Mouse (Mus musculus) heart, adult 9 months (tissue): ENCODE measurements around the gene Tgif1.

ENCODE experiments used
- DNase-seq, 2 experiments: peaks; one replicate each; pipeline ENCODE4 v3.0.0; 2022; ENCODE audit warnings: low spot score in 2 of 2

Gene Tgif1

GRCm38 (mm10) chr17:70808837-70809236 is 44.5 kb downstream of the Tgif1 start:
- DNase-seq, result no peak

GRCm38 (mm10) chr17:70807885-70808284 is 45.5 kb downstream of the Tgif1 start:
- DNase-seq, result no peak

GRCm38 (mm10) chr17:70806600-70806999 is 46.7 kb downstream of the Tgif1 start:
- no peak for DNase-seq

- no peak for DNase-seq
These were observed 47.5 kb downstream of the Tgif1 start for GRCm38 (mm10) chr17:70805866-70806265.

- no peak for DNase-seq
These were observed 51.3 kb downstream of the Tgif1 start for GRCm38 (mm10) chr17:70802022-70802421.

- DNase-seq, result no peak
These were observed 54.1 kb downstream of the Tgif1 start for GRCm38 (mm10) chr17:70799266-70799665.

- DNase-seq, result no peak
These were observed 55.6 kb downstream of the Tgif1 start for GRCm38 (mm10) chr17:70797773-70798045.

- no peak for DNase-seq
These were observed 56.2 kb downstream of the Tgif1 start for GRCm38 (mm10) chr17:70796940-70797772.

GRCm38 (mm10) chr17:70795196-70795595 is 58.1 kb downstream of the Tgif1 start:
- no peak for DNase-seq

GRCm38 (mm10) chr17:70794722-70795121 is 58.6 kb downstream of the Tgif1 start:
- DNase-seq, result no peak

- peak; percentile 23 to 35 for DNase-seq
These were observed 59.1 kb downstream of the Tgif1 start for GRCm38 (mm10) chr17:70794291-70794690.
